Mouse (Mus musculus) spleen, adult 18-20 months (tissue): ENCODE data around the gene Casc3.
A peak's percentile ranks its signal among the peaks of the same experiment; 100 is the strongest.
"Not testable (repeated sequence)": the region's sequence is repeated elsewhere in the genome, so short reads cannot be mapped to it uniquely, and the experiment has no call there.

Experiments
- DNase-seq, 2 experiments: peaks; one replicate each; pipeline ENCODE4 v3.0.0; 2022; ENCODE audit warnings: mixed read lengths in 2 of 2

Gene Casc3

DNA sequence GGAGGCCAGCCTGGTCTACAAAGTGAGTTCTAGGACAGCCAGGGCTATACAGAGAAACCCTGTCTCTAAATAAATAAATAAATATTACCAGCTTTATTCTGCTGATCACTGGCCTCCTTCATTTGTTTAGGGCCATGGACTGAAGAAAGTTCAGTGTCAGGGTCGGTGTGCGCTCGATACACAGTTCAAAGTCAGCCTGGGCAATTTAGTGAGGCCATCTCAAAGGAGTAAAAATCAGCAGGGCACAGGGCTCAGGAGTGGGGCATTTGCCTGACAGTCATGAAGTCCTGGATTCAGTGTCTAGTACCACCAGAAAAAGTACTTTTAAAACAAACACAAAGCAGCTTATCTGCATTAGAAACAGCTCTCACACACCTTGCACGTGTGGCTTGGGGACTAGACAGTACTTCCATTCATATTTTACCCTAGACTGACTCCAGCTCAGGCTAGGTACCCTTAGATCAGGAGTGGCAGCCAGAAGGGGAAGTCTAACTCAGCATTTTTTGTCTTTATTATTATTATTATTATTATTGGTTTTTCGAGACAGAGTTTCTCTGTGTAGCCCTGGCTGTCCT lies 14.0 kb upstream of the Casc3 start:
- no peak for DNase-seq

DNA sequence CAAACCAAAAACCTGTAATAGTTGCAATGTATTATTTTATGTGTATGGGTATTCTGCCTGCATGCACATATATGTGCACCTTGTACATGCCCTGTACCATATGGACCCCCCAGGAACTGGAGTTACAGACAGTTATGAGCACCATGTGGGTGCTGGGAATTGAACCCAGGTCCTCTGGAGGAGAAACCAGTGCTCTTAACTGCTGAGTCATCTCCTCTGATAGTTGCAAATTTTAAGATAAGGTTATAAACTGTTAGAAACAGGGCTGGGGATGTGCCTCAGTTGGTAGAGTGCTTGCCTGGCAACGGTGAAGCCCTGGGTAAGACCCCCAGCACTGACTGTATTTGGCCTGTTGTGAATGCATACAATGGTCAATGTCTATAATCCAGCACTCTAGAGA lies 13.3 kb upstream of the Casc3 start:
- DNase-seq, result no peak

DNA sequence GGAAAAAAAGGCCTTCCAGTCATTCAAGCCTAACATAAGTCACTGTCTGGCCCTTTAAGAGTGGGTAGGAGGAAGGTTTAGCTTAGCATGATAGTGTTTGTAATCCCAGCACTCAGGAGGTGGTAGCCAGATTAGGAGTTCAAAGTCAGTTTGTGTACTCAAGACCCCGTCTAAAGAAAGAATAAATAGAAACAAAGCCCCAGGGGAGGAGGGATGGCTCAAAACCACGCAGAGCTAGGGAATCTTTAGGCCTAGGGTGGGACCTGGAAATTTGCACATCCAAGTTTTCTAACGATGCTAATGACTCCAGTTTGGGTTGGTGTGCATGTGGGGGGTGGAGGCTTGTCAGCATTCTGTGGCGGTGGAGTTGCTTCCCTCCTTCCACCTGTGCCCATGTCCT lies 12.6 kb upstream of the Casc3 start:
- no peak for DNase-seq

DNA sequence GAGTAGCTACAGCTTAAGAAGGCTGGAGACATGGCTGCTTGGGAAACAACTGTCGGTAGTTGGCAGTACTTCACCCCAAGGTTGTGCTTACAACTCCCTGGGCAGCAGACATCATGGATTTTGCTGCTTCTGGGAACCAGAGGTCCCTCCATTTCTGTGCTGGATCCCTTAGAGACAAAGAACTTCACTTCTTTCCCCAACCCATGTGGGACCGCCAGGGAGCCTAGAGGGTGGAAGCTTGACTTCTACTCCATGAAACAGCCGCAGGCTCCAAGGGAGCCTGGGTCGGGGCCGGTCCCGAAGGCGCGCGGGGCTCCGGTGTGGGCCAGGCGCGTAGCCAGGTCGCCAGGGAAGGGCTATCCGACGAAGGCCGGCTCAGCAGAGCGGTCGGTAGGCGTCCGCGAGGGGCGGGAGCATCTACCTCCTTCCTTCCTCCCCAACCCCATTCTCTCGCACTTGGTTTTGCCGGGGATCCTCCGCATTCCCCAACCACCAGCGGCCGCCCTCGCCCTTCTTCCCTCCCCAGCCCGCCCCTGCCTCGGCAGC lies 10.2 kb upstream of the Casc3 start:
- no peak for DNase-seq

DNA sequence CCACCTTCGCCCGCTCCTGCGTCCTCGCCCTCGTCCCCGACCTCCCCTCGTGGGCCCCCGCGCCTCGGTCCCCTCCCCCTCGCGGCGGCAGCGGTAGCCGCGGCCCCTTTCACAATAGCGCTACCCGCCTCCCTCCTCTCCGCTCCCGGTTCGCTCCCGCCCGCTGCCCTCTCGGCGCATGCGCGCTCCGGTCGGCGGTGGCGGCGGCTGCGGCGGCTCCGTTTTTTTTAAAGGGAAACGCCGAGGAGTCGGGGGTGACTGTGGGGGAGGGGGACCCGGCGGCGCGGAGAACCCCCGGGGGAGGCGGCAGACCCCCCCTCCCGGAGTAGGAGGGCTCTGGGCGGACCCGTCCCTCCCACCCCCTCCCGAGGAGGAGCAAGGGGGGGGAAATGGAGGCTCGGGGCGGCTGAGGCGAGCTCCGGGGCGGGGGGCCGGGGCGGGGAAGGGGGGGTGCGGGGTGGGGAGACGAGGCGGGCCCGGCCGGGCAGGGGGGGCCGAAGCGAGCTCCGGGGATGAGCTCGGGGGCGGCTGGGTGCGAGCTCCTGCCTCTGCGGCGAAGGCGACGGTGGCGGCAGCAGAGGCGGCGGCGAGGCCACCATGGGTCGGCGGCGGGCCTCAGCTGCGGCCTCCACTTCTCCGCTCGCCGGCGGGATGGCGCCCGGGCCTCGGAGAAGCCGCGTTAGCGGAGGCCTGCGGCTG lies 9.5 kb upstream of the Casc3 start, which contains the start of gene Msl1:
Gene Msl1 (plus strand): TSS at position 502 of the 699 bp plus-strand sequence.
- peak; percentile 85 for DNase-seq

DNA sequence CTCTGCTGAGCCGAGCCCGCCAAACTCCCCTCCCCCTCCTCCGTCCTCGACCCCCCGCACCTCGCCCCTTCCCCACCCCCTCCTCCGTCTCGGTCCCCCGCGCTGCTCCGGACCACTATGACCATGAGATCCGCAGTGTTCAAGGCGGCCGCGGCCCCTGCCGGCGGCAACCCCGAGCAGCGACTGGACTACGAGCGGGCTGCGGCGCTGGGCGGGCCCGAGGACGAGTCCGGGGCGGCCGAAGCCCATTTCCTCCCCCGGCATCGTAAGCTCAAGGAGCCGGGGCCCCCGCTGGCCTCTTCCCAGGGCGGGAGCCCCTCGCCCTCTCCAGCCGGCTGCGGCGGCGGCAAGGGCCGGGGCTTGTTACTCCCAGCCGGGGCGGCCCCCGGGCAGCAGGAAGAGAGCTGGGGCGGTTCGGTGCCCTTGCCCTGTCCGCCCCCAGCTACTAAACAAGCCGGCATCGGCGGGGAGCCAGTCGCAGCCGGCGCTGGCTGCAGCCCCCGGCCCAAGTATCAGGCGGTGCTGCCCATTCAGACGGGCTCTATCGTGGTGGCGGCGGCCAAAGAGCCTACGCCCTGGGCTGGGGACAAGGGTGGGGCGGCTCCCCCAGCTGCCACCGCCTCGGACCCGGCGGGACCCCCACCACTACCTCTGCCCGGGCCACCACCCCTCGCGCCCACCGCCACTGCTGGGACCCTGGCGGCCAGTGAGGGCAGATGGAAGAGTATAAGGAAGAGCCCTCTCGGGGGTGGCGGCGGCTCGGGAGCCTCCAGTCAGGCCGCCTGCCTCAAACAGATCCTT lies 8.8 kb upstream of the Casc3 start:
- peak; percentile 52 to 65 for DNase-seq

DNA sequence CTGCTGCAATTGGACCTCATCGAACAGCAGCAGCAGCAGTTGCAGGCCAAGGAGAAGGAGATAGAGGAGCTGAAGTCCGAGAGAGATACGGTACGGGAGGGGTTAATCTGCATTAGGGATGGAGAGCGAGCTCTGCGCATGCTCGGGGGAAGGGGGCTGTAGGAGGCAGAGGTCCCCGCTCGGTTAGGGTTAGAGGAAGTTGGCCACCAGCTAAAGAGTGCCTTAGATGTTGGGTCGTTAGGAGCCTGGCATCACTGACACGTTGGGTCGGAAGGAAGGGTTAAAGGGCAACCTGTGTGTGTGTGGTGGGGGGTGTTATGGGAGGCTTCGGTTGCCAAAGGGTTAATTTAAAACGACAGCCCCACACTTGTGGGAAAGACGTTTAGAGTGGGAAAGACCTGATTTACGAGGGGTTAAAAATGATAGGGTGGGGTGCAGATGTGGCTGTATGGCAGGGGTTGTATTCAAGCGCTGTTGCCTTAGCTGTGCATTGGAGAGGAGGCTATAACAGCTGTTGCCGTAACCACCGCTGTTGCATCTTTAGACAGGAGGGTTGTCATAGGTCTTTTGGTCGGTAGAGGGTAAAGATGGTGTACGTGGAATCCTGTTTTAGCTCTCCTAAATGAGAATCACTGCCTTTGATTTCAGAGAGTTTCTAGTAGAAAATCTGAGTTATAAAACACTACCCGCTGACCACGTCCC lies 8.0 kb upstream of the Casc3 start:
- DNase-seq, result peak; percentile 46 to 55

DNA sequence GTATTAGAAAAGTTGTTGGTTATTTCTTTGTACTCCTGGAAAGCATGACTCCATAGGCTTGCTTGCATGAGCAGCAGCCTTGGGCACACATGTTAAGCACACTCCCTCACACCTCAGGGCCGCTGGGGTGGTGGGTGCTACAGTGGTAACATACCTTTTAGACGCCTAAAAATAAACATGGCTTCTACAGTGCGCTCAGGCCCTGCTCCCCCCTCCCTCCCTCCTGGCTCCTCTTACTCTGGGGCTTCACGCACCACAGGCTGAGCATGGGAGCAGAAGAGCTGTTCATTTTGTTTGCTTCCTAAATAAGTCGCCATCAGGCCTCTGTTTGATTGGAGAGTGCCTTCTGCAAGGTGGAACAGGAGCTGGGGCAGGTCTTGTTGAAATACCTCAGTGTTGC lies 7.4 kb upstream of the Casc3 start:
- no peak for DNase-seq

DNA sequence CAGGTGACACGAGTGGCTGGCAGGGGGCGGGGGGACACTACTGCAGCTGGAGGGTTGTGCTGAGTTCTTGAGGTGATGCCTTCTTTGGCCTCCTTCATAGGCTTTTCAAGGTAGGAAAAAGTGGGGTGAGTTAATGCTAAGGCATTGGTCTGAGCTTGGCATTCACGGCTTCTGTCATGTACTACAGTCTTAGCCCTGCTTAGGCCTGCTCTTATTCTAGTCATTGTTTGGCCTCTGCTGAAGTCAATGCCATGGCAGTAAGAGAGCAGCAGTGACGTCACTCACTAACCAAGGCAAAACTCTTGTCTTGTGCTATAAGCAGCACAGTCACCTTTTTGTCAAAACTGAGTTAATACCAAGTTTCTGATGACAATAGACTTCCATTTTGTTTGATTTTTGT lies 6.8 kb upstream of the Casc3 start:
- DNase-seq, result no peak

DNA sequence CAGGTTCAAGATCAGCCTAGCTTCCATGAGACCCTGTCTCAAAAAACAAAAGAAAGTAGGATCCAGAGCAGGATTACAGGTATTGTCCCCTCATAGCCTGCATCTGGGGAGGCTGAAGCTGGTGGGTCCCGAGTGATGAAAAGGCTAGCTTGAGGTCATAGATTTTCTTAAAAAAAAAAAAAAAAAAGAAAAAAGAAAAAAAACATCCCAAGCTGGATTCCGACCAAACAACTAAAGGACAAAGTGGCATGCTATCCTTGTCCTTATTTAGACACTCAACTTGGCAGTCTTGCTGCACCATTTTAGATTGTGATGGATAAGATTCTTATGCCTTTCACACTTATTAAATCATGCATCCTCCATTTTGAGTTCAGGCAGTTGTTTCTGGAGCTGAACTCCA lies 3.7 kb downstream of the Casc3 start:
- no peak for DNase-seq

DNA sequence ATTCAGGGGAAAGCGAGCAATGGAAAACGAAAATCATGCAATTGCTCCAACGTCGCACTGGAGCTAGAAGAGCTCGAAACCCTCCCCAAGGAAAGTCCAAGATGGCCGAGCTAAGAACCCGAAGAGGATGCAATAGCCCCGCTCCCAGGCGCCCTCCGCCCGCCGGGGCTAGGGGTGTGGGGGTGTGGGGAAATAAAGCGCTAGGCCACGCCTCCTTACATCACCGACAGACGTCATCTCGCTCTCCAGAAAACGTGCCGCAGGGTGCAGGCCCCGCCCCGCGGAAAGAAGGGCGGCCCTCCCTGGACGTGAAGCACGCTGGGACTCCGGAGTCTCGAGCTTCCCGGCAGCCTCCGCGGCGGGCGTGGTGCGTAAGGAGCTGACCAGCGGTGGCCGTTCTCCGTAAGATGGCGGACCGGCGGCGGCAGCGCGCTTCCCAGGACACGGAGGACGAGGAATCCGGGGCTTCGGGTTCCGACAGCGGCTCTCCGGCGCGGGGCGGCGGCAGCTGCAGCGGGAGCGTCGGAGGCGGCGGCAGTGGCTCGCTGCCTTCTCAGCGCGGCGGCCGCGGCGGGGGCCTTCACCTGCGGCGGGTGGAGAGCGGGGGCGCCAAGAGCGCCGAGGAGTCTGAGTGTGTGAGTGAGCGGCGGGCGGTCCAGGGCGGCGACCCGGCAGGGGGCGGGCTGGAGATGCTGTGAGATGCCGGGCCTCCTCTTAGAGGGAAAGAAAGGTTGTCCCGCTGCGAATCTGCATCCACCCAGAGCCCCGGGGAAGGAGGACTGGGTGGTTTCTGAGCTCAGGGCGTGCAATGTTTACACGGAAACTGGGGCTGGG lies 5.0 kb downstream of the Casc3 start:
- DNase-seq, result peak; percentile 98

DNA sequence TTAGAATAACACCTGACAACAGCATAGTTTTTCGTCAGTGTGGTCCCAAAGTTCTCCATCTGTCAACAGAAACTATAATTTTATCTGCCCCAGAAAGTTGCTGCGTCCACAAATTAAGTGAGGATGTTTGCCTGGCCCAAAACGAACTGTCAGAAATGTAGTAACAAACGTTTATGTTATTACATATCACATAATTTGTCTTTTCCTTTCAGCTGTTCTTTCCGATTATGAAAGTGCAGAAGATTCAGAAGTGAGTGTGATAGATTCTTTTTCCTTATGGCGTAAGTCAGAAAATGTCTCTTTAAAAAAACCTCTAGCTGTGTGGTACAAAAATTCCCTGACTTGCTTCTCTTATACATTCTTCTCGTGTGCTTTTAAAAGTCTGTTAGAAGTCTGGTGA lies 6.0 kb downstream of the Casc3 start:
- DNase-seq, result no peak

DNA sequence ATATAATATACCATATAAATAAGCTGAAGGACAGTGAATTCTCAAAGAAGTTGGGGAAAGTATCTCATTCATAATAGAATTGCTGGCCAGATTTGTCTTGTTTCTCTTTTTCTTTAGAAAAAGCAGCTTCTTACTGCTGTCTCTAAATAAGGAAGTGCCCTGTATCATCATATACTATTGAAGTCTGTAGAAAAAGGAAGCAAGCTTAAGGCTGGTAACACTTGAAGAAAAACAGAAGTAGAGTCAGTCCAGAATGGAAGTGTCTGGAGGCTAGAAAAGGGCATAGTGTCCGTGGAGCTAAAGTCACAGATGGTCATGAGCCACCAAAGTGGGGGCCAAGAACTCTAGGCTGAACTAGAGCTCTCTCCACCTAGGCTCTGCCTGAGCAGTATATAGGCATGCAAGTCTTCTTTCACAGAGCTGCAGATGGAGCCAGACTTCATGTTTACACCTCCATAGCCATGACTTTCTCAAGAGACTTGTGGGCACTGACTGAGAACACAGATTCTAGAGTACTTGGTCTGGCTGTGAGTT lies 12.1 kb downstream of the Casc3 start:
- no peak for DNase-seq

DNA sequence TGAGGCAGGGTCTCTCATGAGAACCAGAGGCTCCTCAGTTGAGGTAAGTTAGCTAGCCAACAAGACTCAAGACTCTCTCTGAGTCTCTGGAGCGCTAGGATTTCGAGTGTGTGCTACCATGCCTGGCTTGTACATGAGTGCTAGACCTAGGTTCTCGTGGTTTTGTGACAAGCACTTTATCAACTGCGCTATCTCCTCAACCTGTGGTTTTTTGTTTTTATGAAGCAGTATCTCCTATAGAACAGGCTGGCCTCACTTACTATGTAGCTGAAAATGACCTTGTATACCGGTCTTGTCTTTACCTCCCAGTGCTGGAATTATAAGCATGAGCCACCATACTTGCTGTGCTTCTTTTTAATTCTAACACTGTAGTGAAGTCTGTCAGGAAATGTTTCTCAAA lies 16.3 kb downstream of the Casc3 start:
- DNase-seq, result no peak

DNA sequence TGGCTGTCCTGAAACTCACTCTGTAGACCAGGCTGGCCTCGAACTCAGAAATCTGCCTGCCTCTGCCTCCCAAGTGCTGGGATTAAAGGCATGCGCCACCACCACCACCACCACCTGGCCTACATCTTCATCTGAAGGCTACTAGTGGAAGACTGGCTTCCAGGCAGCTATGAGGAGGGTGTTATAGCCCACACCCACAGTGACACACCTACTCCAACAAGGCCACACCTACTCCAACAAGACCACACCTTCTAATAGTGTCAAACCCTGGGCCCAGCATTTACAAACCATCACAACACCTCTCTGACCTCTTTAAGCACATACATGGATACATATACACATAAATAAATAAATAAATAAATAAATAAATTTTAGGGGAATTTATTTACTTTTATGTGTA lies 21.4 kb downstream of the Casc3 start:
- not testable (repeated sequence) for DNase-seq

DNA sequence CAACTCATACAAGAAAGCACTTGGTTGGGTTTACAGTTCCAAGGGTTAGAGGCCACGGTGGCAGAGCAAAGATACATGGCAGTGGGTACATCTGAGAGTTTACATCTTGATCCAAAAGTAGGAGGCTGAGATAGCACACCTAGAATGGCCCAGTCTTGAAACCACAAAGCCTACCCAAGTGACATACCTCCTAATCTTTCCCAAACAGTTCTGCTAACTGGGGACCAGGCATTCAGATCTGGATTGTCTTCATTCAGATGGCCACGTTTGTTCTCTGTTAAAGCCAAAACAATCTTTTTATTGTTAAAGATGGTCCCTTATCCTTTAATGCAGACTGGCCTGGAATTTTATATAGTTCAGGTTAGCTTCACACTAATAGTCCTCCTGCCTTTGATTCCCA lies 23.2 kb downstream of the Casc3 start:
- DNase-seq, result no peak

DNA sequence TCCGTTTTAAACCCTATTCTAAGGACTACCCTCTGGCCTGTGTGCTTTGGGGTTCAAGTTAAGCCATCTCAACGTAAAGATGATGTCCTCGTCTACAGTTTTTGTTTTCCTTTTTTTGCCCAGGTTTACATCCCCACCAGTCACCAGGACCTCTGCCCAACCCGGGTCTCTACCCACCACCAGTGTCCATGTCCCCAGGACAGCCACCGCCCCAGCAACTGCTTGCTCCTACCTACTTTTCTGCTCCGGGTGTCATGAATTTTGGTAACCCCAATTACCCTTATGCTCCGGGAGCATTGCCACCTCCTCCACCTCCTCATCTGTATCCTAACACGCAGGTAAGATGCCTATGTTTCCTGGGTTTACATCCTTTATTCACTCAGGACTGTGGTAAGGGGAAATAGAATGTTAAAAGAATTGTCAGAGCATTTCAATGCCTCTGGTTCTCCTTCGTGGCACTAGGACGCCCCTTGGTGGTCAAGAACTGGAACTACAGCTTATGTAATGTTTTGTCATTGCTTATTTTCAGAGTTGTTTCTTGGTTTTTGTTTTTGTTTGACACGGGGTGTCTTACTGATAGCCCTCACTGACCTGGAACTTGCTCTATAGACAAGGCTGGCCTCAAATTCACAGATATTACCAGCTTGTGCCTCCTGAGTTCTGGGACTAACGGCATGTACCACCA lies 24.5 kb downstream of the Casc3 start:
- peak in 1 of 2 experiments; percentile 28 for DNase-seq

DNA sequence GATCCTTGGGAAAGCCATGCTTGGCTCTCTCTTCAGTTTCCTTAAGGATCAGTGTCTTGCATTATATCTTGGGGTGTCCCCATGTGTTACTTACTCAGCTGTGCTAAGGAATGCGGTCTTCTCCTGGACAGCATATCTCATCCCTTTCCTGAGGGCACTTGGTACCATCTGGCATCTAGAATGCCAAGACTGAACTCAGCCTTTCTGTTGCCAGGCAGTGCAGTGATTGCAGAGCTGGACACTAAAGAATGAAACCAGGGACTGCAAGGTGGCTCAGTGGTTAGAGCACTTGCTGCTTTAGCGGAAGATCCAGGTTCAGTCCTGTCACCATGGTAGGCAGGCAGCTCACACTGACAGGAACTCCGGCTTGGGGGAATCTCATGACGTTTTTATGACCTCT lies 25.2 kb downstream of the Casc3 start:
- no peak for DNase-seq

DNA sequence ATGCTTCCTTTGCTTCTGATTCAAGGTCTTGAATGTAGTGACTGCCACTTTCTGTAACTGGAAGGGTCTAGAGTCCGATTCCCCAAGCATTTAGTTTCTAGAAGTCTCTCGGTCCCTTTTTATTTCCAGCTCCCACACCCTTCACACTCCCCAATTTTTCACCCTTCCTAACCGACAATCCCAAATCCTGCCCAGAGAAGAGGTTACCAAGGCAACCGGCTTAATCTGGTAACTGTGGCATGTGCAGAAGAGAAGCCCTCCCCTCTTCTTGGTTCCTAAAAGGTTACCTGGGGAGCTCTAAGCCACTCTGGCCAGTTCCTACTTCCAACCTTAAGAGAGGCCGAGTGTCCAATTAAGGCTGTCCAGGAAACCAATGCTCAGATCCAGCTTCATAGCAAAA lies 30.6 kb downstream of the Casc3 start:
- DNase-seq, result no peak

DNA sequence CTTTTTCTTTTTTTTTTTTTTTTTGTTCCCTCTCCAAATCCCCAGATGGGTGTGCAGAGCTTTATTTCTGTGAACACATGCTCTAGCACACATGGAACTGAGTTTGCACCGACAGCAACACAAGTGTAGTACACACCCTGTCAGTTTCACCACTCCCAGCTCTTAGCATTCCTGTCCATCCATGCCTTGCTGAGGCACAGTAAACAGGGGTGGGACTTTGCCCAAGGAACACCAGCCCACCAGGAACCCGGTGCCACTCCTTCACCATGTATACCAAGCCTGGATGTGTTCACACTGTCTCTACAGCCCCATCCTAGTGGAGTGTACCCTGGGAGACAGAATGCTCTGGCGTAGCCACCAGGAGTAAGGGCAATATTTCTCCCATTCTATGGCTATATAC lies 31.0 kb downstream of the Casc3 start:
- DNase-seq, result no peak

DNA sequence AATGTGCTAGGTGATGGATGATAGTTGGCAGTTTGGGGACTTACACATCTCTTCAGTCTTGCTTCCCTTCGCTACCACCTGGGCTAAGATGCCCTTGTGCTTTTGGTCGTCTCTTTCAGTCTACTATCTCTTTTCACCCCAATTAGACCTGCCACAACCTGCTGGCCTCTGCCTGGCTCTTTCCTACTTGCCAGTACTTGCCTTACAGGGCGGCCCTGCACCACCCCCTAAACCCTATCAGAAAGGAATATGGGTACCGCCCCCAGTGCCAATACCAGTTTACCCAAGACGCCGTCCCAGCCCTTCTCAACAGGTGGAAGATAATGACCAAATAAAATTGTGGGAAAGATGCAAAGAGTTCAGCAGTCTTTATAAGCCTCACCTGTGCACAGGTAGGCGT lies 31.4 kb downstream of the Casc3 start:
- no peak for DNase-seq
